Mouse (Mus musculus) stomach, embryonic 16.5 days (tissue): ENCODE results near the gene Trim33. TPM values are rescaled to one million over a fixed set of nuclear protein-coding genes. Genes with fewer than 3 reads are reported as not detected.

Source experiments
- ATAC-seq: fragments of 200-750 bp; cut with Nextera tagmentation; 2 replicates; pipeline ENCODE4 v1.8.0; 2017; ENCODE audit warnings: moderate number of reproducible peaks, moderate TSS enrichment; ENCODE audit not compliant: insufficient read depth, low FRiP score
- H3K27ac ChIP-seq: fragments of 300-500 bp; sonication (generic); 2 replicates; pipeline ENCODE4 v1.5.1; 2014; ENCODE audit warnings: low read length
- H3K27me3 ChIP-seq: fragments of 300-500 bp; sonication (generic); 2 replicates; pipeline ENCODE4 v1.6.1; 2014; ENCODE audit warnings: low read length, control low read depth, mixed read lengths; ENCODE audit not compliant: control insufficient read depth, insufficient read depth
- H3K36me3 ChIP-seq: fragments of 300-500 bp; sonication (generic); 2 replicates; pipeline ENCODE4 v1.6.1; 2014; ENCODE audit warnings: low read length; ENCODE audit not compliant: control insufficient read depth, insufficient read depth
- H3K4me1 ChIP-seq: fragments of 300-500 bp; sonication (generic); 2 replicates; pipeline ENCODE4 v1.6.1; 2014; ENCODE audit warnings: low read length, control low read depth, mixed read lengths; ENCODE audit not compliant: control insufficient read depth, insufficient read depth
- H3K4me2 ChIP-seq: fragments of 300-500 bp; sonication (generic); 2 replicates; pipeline ENCODE4 v1.6.1; 2014; ENCODE audit warnings: low read depth, low read length, mixed read lengths
- H3K4me3 ChIP-seq: fragments of 300-500 bp; sonication (generic); replicated peaks from 2 replicates; pipeline ENCODE4 v1.5.1; 2014; ENCODE audit warnings: mild to moderate bottlenecking, low read length
- H3K9ac ChIP-seq: fragments of 300-500 bp; sonication (generic); 2 replicates; pipeline ENCODE4 v1.6.1; 2014; ENCODE audit warnings: low read length
- H3K9me3 ChIP-seq: fragments of 300-500 bp; sonication (generic); replicated peaks from 2 replicates; pipeline ENCODE4 v1.6.1; 2016; ENCODE audit warnings: low read length, control low read depth; ENCODE audit not compliant: control insufficient read depth
- WGBS: fragments of 180-500 bp; shearing (Covaris S2); extraction: QIAGEN DNeasy Blood & Tissue Kit; methylation state at CpG from one replicate; pipeline ENCODE4 v1.1.7; 2014; 5-methylcytosine and 5-hydroxymethylcytosine counted together
- polyA plus RNA-seq: library from polyadenylated mRNA; unstranded; fragments of >200 nt; fragmentation: Nextera tagmentation; extraction: Ambion mirVana; gene quantifications from 2 replicates; pipeline ENCODE4 v1.2.1, GENCODE M21; 2015

Trim33 gene
- polyA plus RNA-seq, 1 experiment from 2014 or later: 20.7 TPM

GRCm38 (mm10) chr3:103375181-103375855 lies 96.2 kb downstream of the Trim33 start:
- Histone ChIP-seq H3K27ac (no peak overlapping the region), H3K36me3 (no peaks in the 10 kb centered on the region), H3K4me1 (no peaks in the 10 kb centered on the region), H3K9me3 (no peaks in the 10 kb centered on the region), H3K4me2 (no peak overlapping the region), H3K9ac (no peak overlapping the region), H3K4me3 (no peak overlapping the region), H3K27me3 (no peaks in the 10 kb centered on the region)
- WGBS: 30% methylated on average over 14 of the region's 14 CpGs
- ATAC-seq: no peak

- no peaks in the 10 kb centered on the region for H3K36me3 ChIP-seq
- no peaks in the 10 kb centered on the region for H3K9me3 ChIP-seq
- H3K4me1 ChIP-seq: no peaks in the 10 kb centered on the region
- ATAC-seq: peak; percentile 56; the same call in 1 of the 2 replicates
- H3K27me3 ChIP-seq: no peaks in the 10 kb centered on the region
- no peak overlapping the region for H3K9ac ChIP-seq
- no peak overlapping the region for H3K4me3 ChIP-seq
- H3K4me2 ChIP-seq: no peak overlapping the region
- H3K27ac ChIP-seq: 0 out of 2 replicates have a peak overlapping the region, but pooled peaks have one; percentile 4
Measured at GRCm38 (mm10) chr3:103378018-103378417, 98.9 kb downstream of the Trim33 start.

GRCm38 (mm10) chr3:103379371-103379770 lies 100.3 kb downstream of the Trim33 start:
- Histone ChIP-seq H3K36me3 (no peaks in the 10 kb centered on the region), H3K4me1 (no peaks in the 10 kb centered on the region), H3K27ac (no peak overlapping the region), H3K4me3 (no peak overlapping the region), H3K27me3 (no peaks in the 10 kb centered on the region), H3K9ac (no peak overlapping the region), H3K4me2 (no peak overlapping the region), H3K9me3 (no peaks in the 10 kb centered on the region)
- ATAC-seq: no peak
- 70% methylated on average over 3 of the region's 3 CpGs for WGBS

GRCm38 (mm10) chr3:103380814-103381213 lies 101.7 kb downstream of the Trim33 start:
- Histone ChIP-seq H3K9ac (no peak overlapping the region), H3K4me1 (no peaks in the 10 kb centered on the region), H3K4me2 (no peak overlapping the region), H3K36me3 (no peaks in the 10 kb centered on the region), H3K4me3 (no peak overlapping the region), H3K9me3 (no peaks in the 10 kb centered on the region), H3K27ac (no peak overlapping the region), H3K27me3 (no peaks in the 10 kb centered on the region)
- WGBS: 84% methylated on average over 8 of the region's 8 CpGs
- no peak for ATAC-seq

- ATAC-seq: no peak
- Histone ChIP-seq H3K9ac (no peak overlapping the region), H3K9me3 (no peaks in the 10 kb centered on the region), H3K27me3 (no peaks in the 10 kb centered on the region), H3K4me2 (no peak overlapping the region), H3K4me1 (no peaks in the 10 kb centered on the region), H3K27ac (no peak overlapping the region), H3K36me3 (no peaks in the 10 kb centered on the region), H3K4me3 (no peak overlapping the region)
- WGBS: 93% methylated on average over 6 of the region's 6 CpGs
Measured at GRCm38 (mm10) chr3:103381441-103381840, 102.3 kb downstream of the Trim33 start.

GRCm38 (mm10) chr3:103382872-103383567 lies 103.9 kb downstream of the Trim33 start:
- H3K9me3 ChIP-seq: no peaks in the 10 kb centered on the region
- peak overlapping the region; percentile 30; the same call in 1 of the 2 replicates for H3K4me2 ChIP-seq
- peak; percentile 59; the same call in 1 of the 2 replicates for ATAC-seq
- no peak overlapping the region for H3K27ac ChIP-seq
- H3K27me3 ChIP-seq: no peaks in the 10 kb centered on the region
- H3K36me3 ChIP-seq: no peaks in the 10 kb centered on the region
- WGBS: 20% methylated on average over 17 of the region's 17 CpGs
- H3K4me1 ChIP-seq: no peaks in the 10 kb centered on the region
- no peak overlapping the region for H3K4me3 ChIP-seq
- no peak overlapping the region for H3K9ac ChIP-seq

- Histone ChIP-seq H3K27me3 (no peaks in the 10 kb centered on the region), H3K27ac (no peak overlapping the region), H3K9ac (no peak overlapping the region), H3K4me3 (no peak overlapping the region), H3K4me1 (no peaks in the 10 kb centered on the region), H3K9me3 (no peaks in the 10 kb centered on the region), H3K36me3 (no peaks in the 10 kb centered on the region), H3K4me2 (no peak overlapping the region)
- no peak for ATAC-seq
- WGBS: 89% methylated on average over 7 of the region's 7 CpGs
Measured at GRCm38 (mm10) chr3:103384486-103384885, 105.4 kb downstream of the Trim33 start.

- 72% methylated on average over 5 of the region's 5 CpGs for WGBS
- H3K4me3 ChIP-seq: no peak overlapping the region
- no peak overlapping the region for H3K4me2 ChIP-seq
- H3K9me3 ChIP-seq: no peaks in the 10 kb centered on the region
- H3K4me1 ChIP-seq: no peaks in the 10 kb centered on the region
- no peak for ATAC-seq
- no peaks in the 10 kb centered on the region for H3K27me3 ChIP-seq
- no peak overlapping the region for H3K9ac ChIP-seq
- no peak overlapping the region for H3K27ac ChIP-seq
- no peaks in the 10 kb centered on the region for H3K36me3 ChIP-seq
Measured at GRCm38 (mm10) chr3:103384949-103385348, 105.9 kb downstream of the Trim33 start.
